Mouse (Mus musculus) midbrain, postnatal 0 days (tissue): ENCODE results near the gene Tmem59l. TPM values are rescaled to one million over a fixed set of nuclear protein-coding genes. Genes with fewer than 3 reads are reported as not detected.

Experiments used
- ATAC-seq: fragments of 200-750 bp; cut with Nextera tagmentation; 2 replicates; pipeline ENCODE4 v1.8.0; 2017; ENCODE audit warnings: moderate number of reproducible peaks, mild to moderate bottlenecking, moderate TSS enrichment, moderate library complexity; ENCODE audit not compliant: low FRiP score
- DNase-seq: peaks from one replicate; pipeline ENCODE4 v3.0.0-alpha.2; 2015; ENCODE audit warnings: low spot score
- H3K27ac ChIP-seq: fragments of 300-500 bp; sonication (generic); 2 replicates; pipeline ENCODE4 v1.5.1; 2014; ENCODE audit warnings: low read depth, mild to moderate bottlenecking, low read length, mixed read lengths
- H3K27me3 ChIP-seq: fragments of 300-500 bp; sonication (generic); 2 replicates; pipeline ENCODE4 v1.6.1; 2014; ENCODE audit warnings: low read length, control low read depth, mixed read lengths; ENCODE audit not compliant: insufficient read depth
- H3K36me3 ChIP-seq: fragments of 300-500 bp; sonication (generic); 2 replicates; pipeline ENCODE4 v1.6.1; 2014; ENCODE audit warnings: low read length, control low read depth, mixed read lengths; ENCODE audit not compliant: insufficient read depth
- H3K4me1 ChIP-seq: fragments of 300-500 bp; sonication (generic); 2 replicates; pipeline ENCODE4 v1.6.1; 2014; ENCODE audit warnings: mild to moderate bottlenecking, control low read depth, antibody characterized with exemption, low read length, mixed read lengths; ENCODE audit not compliant: insufficient read depth
- H3K4me2 ChIP-seq: fragments of 300-500 bp; sonication (generic); 2 replicates; pipeline ENCODE4 v1.6.1; 2014; ENCODE audit warnings: low read depth, mild to moderate bottlenecking, low read length, mixed read lengths; ENCODE audit not compliant: poor library complexity, severe bottlenecking
- H3K4me3 ChIP-seq: fragments of 300-500 bp; sonication (generic); 2 replicates; pipeline ENCODE4 v1.5.1; 2014; ENCODE audit warnings: low read depth, mild to moderate bottlenecking, low read length, moderate library complexity
- H3K9ac ChIP-seq: fragments of 300-500 bp; sonication (generic); replicated peaks from 2 replicates; pipeline ENCODE4 v1.6.1; 2014; ENCODE audit warnings: mild to moderate bottlenecking, low read length, moderate library complexity, mixed read lengths; ENCODE audit not compliant: poor library complexity, severe bottlenecking
- H3K9me3 ChIP-seq: fragments of 300-500 bp; sonication (generic); 2 replicates; pipeline ENCODE4 v1.6.1; 2016; ENCODE audit warnings: low read length, control low read depth
- CTCF ChIP-seq: IDR thresholded peaks from 2 replicates; pipeline ENCODE4 v1.5.1; 2016; ENCODE audit warnings: antibody characterized with exemption, mild to moderate bottlenecking
- WGBS: fragments of 180-500 bp; shearing (Covaris S2); extraction: QIAGEN DNeasy Blood & Tissue Kit; methylation state at CpG from one replicate; pipeline ENCODE4 v1.1.7; 2014; 5-methylcytosine and 5-hydroxymethylcytosine counted together
- polyA plus RNA-seq: library from polyadenylated mRNA; unstranded; fragments of >200 nt; fragmentation: Nextera tagmentation; extraction: Ambion mirVana; gene quantifications from 2 replicates; pipeline ENCODE4 v1.2.1, GENCODE M21; 2015
- total RNA-seq: library from RNA; depleted of rRNA; stranded (reverse); fragments of >200 nt; gene quantifications from 2 replicates; pipeline ENCODE4 v1.2.3, GENCODE M21; 2014; rRNA removed

The Tmem59l gene
- total RNA-seq = 168 and 206 TPM in 2 replicates
- 203 and 226 TPM in 2 replicates for polyA plus RNA-seq

DNA sequence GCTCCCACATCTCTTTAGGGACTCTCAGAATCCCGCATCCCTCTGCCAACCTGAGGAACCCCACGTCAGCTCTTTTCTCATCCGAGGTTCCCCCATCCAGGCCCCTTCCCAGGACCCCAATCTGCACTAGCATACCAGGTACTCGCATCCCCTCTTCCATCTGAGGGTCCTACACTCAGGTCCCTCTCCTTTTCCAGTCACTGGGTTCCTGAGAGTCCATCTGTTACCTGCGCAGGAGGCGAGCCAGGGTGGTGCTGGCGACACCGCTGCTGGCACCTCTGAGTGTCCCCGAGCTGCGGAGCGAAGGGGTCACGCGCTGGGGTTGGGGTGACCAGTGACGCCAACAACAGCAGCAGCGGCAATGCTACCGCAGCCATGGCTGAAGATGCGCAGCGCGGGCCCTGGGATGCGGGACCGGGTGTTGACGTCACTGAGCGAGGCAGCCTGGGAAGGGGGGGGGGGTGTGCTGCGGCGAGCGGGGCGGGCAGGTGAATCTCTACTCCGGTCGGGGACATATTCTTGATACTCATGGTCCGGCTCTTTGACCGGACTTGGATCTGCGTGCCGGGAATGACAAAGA lies at the start of gene Tmem59l:
Gene Tmem59l (minus strand): TSS at position 418 of the 580 bp plus-strand sequence.
- Histone ChIP-seq H3K4me1 (peaks cover 14% of the 10 kb centered on the region; the same call in 1 of the 2 replicates), H3K27me3 (peaks cover 41% of the 10 kb centered on the region), H3K4me3 (peak within 1 kb of the TSS; percentile 63), H3K9me3 (no peaks in the 10 kb centered on the region), H3K4me2 (peak within 1 kb of the TSS; percentile 69), H3K36me3 (peaks cover 11% of the 10 kb centered on the region; the same call in 1 of the 2 replicates), H3K9ac (peak within 1 kb of the TSS; percentile 89), H3K27ac (peak within 1 kb of the TSS; percentile 52)
- ATAC-seq (peak; percentile 72), DNase-seq (peak; percentile 59)
- WGBS = 3% methylated on average over 28 of the region's 33 CpGs
- TF ChIP-seq CTCF = no peak

DNA sequence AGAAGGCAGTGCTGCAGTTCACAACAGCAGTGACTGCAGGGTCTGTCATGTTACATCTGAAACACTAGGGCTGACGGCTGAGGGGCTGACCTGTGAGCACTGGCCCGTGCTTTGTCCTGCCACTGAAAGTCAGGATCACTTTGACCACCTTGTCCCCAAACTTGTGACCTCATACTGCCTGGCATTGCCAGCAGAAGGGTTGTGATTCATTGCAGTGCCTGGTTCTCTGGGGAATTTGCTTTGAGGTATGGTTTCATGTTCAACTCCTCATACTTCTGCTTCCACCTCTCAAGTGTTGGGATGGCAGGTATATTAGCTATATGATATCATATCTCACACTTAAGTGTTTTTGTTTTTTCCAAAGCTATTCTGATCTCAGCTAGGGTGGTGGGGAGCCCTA lies 48.5 kb upstream of the Tmem59l start:
- ATAC-seq (no peak), DNase-seq (no peak)
- Histone ChIP-seq H3K9ac (no peak overlapping the region), H3K36me3 (peaks cover 45% of the 10 kb centered on the region), H3K4me1 (peaks cover 10% of the 10 kb centered on the region), H3K4me2 (no peak overlapping the region), H3K4me3 (no peak overlapping the region), H3K27me3 (no peaks in the 10 kb centered on the region), H3K27ac (no peak overlapping the region), H3K9me3 (no peaks in the 10 kb centered on the region)
- no peak for TF ChIP-seq CTCF
- WGBS = 85% methylated on average over 2 of the region's 2 CpGs

DNA sequence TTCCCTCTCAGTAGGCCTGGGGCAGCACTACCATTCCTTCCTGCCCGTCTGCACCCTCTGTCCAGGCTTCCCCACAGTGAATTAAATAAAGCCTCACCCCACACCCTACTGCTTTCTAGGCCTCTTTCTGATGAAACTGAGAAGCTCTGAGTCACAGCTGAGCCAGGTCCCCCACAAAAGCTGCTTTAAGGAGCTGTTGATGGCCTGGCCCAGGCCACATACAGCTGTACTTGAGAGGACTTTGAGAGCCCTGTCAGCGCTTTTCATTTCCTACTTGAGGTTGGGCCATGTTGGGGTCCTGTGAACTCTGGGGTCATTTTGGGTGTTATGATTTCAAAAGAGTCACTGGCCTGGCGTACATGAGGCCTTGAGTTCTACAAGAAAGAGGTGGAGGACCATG lies 48.1 kb upstream of the Tmem59l start:
- ATAC-seq (no peak), DNase-seq (no peak)
- Histone ChIP-seq H3K9me3 (no peaks in the 10 kb centered on the region), H3K36me3 (peaks cover 45% of the 10 kb centered on the region), H3K4me1 (peaks cover 6% of the 10 kb centered on the region; the same call in 1 of the 2 replicates), H3K9ac (no peak overlapping the region), H3K4me2 (no peak overlapping the region), H3K27me3 (no peaks in the 10 kb centered on the region), H3K4me3 (no peak overlapping the region), H3K27ac (no peak overlapping the region)
- TF ChIP-seq CTCF = no peak
- 95% methylated on average over 3 of the region's 3 CpGs for WGBS

DNA sequence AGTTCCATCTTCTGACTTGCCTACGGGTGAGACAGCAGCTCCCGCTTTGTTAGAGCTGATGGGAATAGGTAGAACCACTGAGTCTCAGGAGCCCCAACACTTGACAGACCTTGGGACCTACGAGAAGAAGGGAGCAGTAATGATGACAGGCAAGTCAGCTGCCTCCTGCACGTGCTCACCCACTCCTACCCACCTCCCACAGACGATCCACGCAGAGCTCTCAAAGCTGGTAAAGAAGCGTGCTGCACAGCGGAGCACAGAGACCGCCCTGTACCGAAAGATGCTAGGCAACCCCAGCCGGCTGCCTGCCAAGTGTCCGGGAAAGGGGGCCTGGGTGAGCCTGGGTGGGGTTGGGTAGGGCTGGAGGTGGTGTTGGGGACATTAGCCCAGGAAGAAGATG lies 47.1 kb upstream of the Tmem59l start:
- Histone ChIP-seq H3K27ac (no peak overlapping the region), H3K36me3 (peaks cover 51% of the 10 kb centered on the region), H3K4me2 (no peak overlapping the region), H3K4me3 (no peak overlapping the region), H3K27me3 (no peaks in the 10 kb centered on the region), H3K9me3 (no peaks in the 10 kb centered on the region), H3K9ac (no peak overlapping the region), H3K4me1 (0 out of 2 replicates have a peak, but pooled peaks cover 3% of the 10 kb centered on the region)
- DNase-seq (no peak), ATAC-seq (no peak)
- 94% methylated on average over 12 of the region's 12 CpGs for WGBS
- no peak for TF ChIP-seq CTCF

DNA sequence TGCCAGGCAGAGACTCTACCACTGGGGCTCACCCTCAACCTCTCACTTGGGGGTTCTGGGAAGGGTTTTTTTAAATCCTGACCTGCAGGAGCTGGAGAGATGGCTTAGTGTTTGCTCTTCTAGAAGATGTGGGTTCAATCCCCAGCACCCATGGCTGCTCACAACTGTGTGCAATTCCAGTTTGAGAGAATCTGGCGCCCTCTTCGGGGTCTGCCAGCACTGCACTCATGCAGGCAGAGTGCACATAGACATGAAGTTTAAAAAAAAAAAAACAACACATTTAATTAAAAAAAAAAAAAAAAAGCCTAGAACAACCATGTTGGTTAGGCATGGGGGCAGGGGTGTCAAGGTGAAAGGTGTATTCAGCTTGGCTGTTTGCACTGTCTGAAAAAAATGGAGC lies 43.2 kb upstream of the Tmem59l start:
- H3K4me2 ChIP-seq = no peak overlapping the region
- WGBS = 90% methylated on average over 2 of the region's 2 CpGs
- H3K9me3 ChIP-seq = no peaks in the 10 kb centered on the region
- no peak overlapping the region for H3K4me3 ChIP-seq
- DNase-seq (no peak), ATAC-seq (no peak)
- peaks cover 3% of the 10 kb centered on the region; the same call in 1 of the 2 replicates for H3K4me1 ChIP-seq
- H3K36me3 ChIP-seq = peaks cover 40% of the 10 kb centered on the region
- H3K27ac ChIP-seq = no peak overlapping the region
- peak; percentile 38 for TF ChIP-seq CTCF
- H3K9ac ChIP-seq = no peak overlapping the region
- no peaks in the 10 kb centered on the region for H3K27me3 ChIP-seq

GRCm38 (mm10) chr8:70529741-70530161 lies 42.6 kb upstream of the Tmem59l start:
- 96% methylated on average over 3 of the region's 3 CpGs for WGBS
- ATAC-seq (no peak), DNase-seq (no peak)
- no peak overlapping the region for H3K9ac ChIP-seq
- no peaks in the 10 kb centered on the region for H3K9me3 ChIP-seq
- peaks cover 3% of the 10 kb centered on the region; the same call in 1 of the 2 replicates for H3K4me1 ChIP-seq
- no peak for TF ChIP-seq CTCF
- H3K4me3 ChIP-seq = no peak overlapping the region
- no peaks in the 10 kb centered on the region for H3K27me3 ChIP-seq
- no peak overlapping the region for H3K4me2 ChIP-seq
- H3K36me3 ChIP-seq = peaks cover 35% of the 10 kb centered on the region
- no peak overlapping the region for H3K27ac ChIP-seq
